Mouse (Mus musculus): ENCODE results near the gene Zfyve21. TPM values are rescaled to one million over a fixed set of nuclear protein-coding genes. Genes with fewer than 3 reads are reported as not detected.

The Zfyve21 gene
- total and polyA plus RNA-seq, 2 experiments from 2014 or later = 29.7 to 30.6 TPM

- TF ChIP-seq CTCF (IDR thresholded peaks at IDR 0.05) = no peak
- no peak overlapping the region for H3K4me3 ChIP-seq (ENCODE audit: low read depth, low read length)
- H3K36me3 ChIP-seq (ENCODE audit: insufficient read depth, low read length) = peaks cover 42% of the 10 kb centered on the region
- no peak overlapping the region for H3K27ac ChIP-seq (ENCODE audit: low read depth, low read length)
- H3K27me3 ChIP-seq (ENCODE audit: insufficient read depth, low read length) = no peaks in the 10 kb centered on the region
- no peak overlapping the region for H3K4me2 ChIP-seq (ENCODE audit: low read depth, low read length, poor library complexity, severe bottlenecking)
- no peak overlapping the region for H3K9ac ChIP-seq (replicated peaks; ENCODE audit: low read length, poor library complexity, severe bottlenecking)
- ATAC-seq (ENCODE audit: low FRiP score) = no peak
- H3K9me3 ChIP-seq (ENCODE audit: low read length) = no peaks in the 10 kb centered on the region
- H3K4me1 ChIP-seq (ENCODE audit: insufficient read depth, low read length) = no peaks in the 10 kb centered on the region
- no peak for DNase-seq (ENCODE audit: low spot score)
- WGBS = 92% methylated on average over 28 of the region's 28 CpGs
Observed at GRCm38 (mm10) chr12:111795180-111795895, 18.6 kb upstream of the Zfyve21 start.

- TF ChIP-seq CTCF (IDR thresholded peaks at IDR 0.05) = no peak
- H3K9me3 ChIP-seq (ENCODE audit: low read length) = no peaks in the 10 kb centered on the region
- H3K4me2 ChIP-seq (ENCODE audit: low read depth, low read length, poor library complexity, severe bottlenecking) = no peak overlapping the region
- H3K4me1 ChIP-seq (ENCODE audit: insufficient read depth, low read length) = no peaks in the 10 kb centered on the region
- WGBS = 84% methylated on average over 8 of the region's 8 CpGs
- ATAC-seq (ENCODE audit: low FRiP score) (no peak), DNase-seq (ENCODE audit: low spot score) (no peak)
- H3K27ac ChIP-seq (ENCODE audit: low read depth, low read length) = no peak overlapping the region
- H3K27me3 ChIP-seq (ENCODE audit: insufficient read depth, low read length) = no peaks in the 10 kb centered on the region
- H3K9ac ChIP-seq (replicated peaks; ENCODE audit: low read length, poor library complexity, severe bottlenecking) = no peak overlapping the region
- H3K36me3 ChIP-seq (ENCODE audit: insufficient read depth, low read length) = peaks cover 44% of the 10 kb centered on the region
- H3K4me3 ChIP-seq (ENCODE audit: low read depth, low read length) = no peak overlapping the region
Observed at GRCm38 (mm10) chr12:111797251-111797650, 16.7 kb upstream of the Zfyve21 start.

- 95% methylated on average over 13 of the region's 13 CpGs for WGBS
- TF ChIP-seq CTCF (IDR thresholded peaks at IDR 0.05) = no peak
- Histone ChIP-seq H3K36me3 (ENCODE audit: insufficient read depth, low read length) (peaks cover 45% of the 10 kb centered on the region), H3K4me2 (ENCODE audit: low read depth, low read length, poor library complexity, severe bottlenecking) (no peak overlapping the region), H3K27ac (ENCODE audit: low read depth, low read length) (no peak overlapping the region), H3K9ac (replicated peaks; ENCODE audit: low read length, poor library complexity, severe bottlenecking) (no peak overlapping the region), H3K9me3 (ENCODE audit: low read length) (no peaks in the 10 kb centered on the region), H3K27me3 (ENCODE audit: insufficient read depth, low read length) (no peaks in the 10 kb centered on the region), H3K4me1 (ENCODE audit: insufficient read depth, low read length) (no peaks in the 10 kb centered on the region), H3K4me3 (ENCODE audit: low read depth, low read length) (no peak overlapping the region)
- ATAC-seq (ENCODE audit: low FRiP score) (no peak), DNase-seq (ENCODE audit: low spot score) (no peak)
Observed at GRCm38 (mm10) chr12:111798493-111798892, 15.5 kb upstream of the Zfyve21 start.

GRCm38 (mm10) chr12:111800459-111801183 lies 13.3 kb upstream of the Zfyve21 start:
- H3K4me2 ChIP-seq (ENCODE audit: low read depth, low read length, poor library complexity, severe bottlenecking) = no peak overlapping the region
- H3K9ac ChIP-seq (replicated peaks; ENCODE audit: low read length, poor library complexity, severe bottlenecking) = no peak overlapping the region
- no peaks in the 10 kb centered on the region for H3K9me3 ChIP-seq (ENCODE audit: low read length)
- DNase-seq (ENCODE audit: low spot score) = no peak
- peaks cover 33% of the 10 kb centered on the region for H3K36me3 ChIP-seq (ENCODE audit: insufficient read depth, low read length)
- no peaks in the 10 kb centered on the region for H3K27me3 ChIP-seq (ENCODE audit: insufficient read depth, low read length)
- no peak for ATAC-seq (ENCODE audit: low FRiP score)
- WGBS = 85% methylated on average over 10 of the region's 10 CpGs
- no peak for TF ChIP-seq CTCF (IDR thresholded peaks at IDR 0.05)
- no peaks in the 10 kb centered on the region for H3K4me1 ChIP-seq (ENCODE audit: insufficient read depth, low read length)
- H3K4me3 ChIP-seq (ENCODE audit: low read depth, low read length) = no peak overlapping the region
- H3K27ac ChIP-seq (ENCODE audit: low read depth, low read length) = no peak overlapping the region

- WGBS = 92% methylated on average over 5 of the region's 5 CpGs
- H3K36me3 ChIP-seq (ENCODE audit: insufficient read depth, low read length) = peaks cover 46% of the 10 kb centered on the region
- no peaks in the 10 kb centered on the region for H3K9me3 ChIP-seq (ENCODE audit: low read length)
- TF ChIP-seq CTCF (IDR thresholded peaks at IDR 0.05) = no peak
- no peak for DNase-seq (ENCODE audit: low spot score)
- H3K4me1 ChIP-seq (ENCODE audit: insufficient read depth, low read length) = no peaks in the 10 kb centered on the region
- ATAC-seq (ENCODE audit: low FRiP score) = no peak
- no peak overlapping the region for H3K9ac ChIP-seq (replicated peaks; ENCODE audit: low read length, poor library complexity, severe bottlenecking)
- no peaks in the 10 kb centered on the region for H3K27me3 ChIP-seq (ENCODE audit: insufficient read depth, low read length)
- no peak overlapping the region for H3K4me3 ChIP-seq (ENCODE audit: low read depth, low read length)
- no peak overlapping the region for H3K27ac ChIP-seq (ENCODE audit: low read depth, low read length)
- no peak overlapping the region for H3K4me2 ChIP-seq (ENCODE audit: low read depth, low read length, poor library complexity, severe bottlenecking)
Observed at GRCm38 (mm10) chr12:111803538-111803937, 10.4 kb upstream of the Zfyve21 start.

GRCm38 (mm10) chr12:111808775-111809174 lies 5.2 kb upstream of the Zfyve21 start:
- H3K4me3 ChIP-seq (ENCODE audit: low read depth, low read length) = no peak overlapping the region
- H3K4me2 ChIP-seq (ENCODE audit: low read depth, low read length, poor library complexity, severe bottlenecking) = no peak overlapping the region
- H3K27me3 ChIP-seq (ENCODE audit: insufficient read depth, low read length) = no peaks in the 10 kb centered on the region
- ATAC-seq (ENCODE audit: low FRiP score) (no peak), DNase-seq (ENCODE audit: low spot score) (no peak)
- H3K4me1 ChIP-seq (ENCODE audit: insufficient read depth, low read length) = peaks cover 4% of the 10 kb centered on the region; the same call in 1 of the 2 replicates
- 90% methylated on average over 6 of the region's 6 CpGs for WGBS
- H3K36me3 ChIP-seq (ENCODE audit: insufficient read depth, low read length) = peaks cover 23% of the 10 kb centered on the region
- no peak for TF ChIP-seq CTCF (IDR thresholded peaks at IDR 0.05)
- no peak overlapping the region for H3K27ac ChIP-seq (ENCODE audit: low read depth, low read length)
- H3K9me3 ChIP-seq (ENCODE audit: low read length) = no peaks in the 10 kb centered on the region
- no peak overlapping the region for H3K9ac ChIP-seq (replicated peaks; ENCODE audit: low read length, poor library complexity, severe bottlenecking)
